Mouse (Mus musculus) limb, embryonic 15.5 days (tissue): Measurements from ENCODE around the gene Mob2. TPM values are rescaled to one million over a fixed set of nuclear protein-coding genes. Genes with fewer than 3 reads are reported as not detected.

Source experiments
- ATAC-seq: fragments of 200-750 bp; cut with Nextera tagmentation; 2 replicates; pipeline ENCODE4 v1.8.0; 2017; ENCODE audit warnings: low read depth, moderate TSS enrichment; ENCODE audit not compliant: insufficient number of reproducible peaks, low FRiP score, low TSS enrichment
- H3K27ac ChIP-seq: fragments of 300-500 bp; sonication (generic); 2 replicates; pipeline ENCODE4 v1.5.1; 2015; ENCODE audit warnings: moderate library complexity, mild to moderate bottlenecking, inconsistent platforms
- H3K27me3 ChIP-seq: fragments of 300-500 bp; sonication (generic); 2 replicates; pipeline ENCODE4 v1.6.1; 2015; ENCODE audit warnings: inconsistent platforms
- H3K36me3 ChIP-seq: fragments of 300-500 bp; sonication (generic); 2 replicates; pipeline ENCODE4 v1.6.1; 2015; ENCODE audit warnings: inconsistent platforms
- H3K4me1 ChIP-seq: fragments of 300-500 bp; sonication (generic); 2 replicates; pipeline ENCODE4 v1.6.1; 2015; ENCODE audit warnings: inconsistent platforms
- H3K4me2 ChIP-seq: fragments of 300-500 bp; sonication (generic); 2 replicates; pipeline ENCODE4 v1.6.1; 2015; ENCODE audit warnings: mild to moderate bottlenecking, inconsistent platforms
- H3K4me3 ChIP-seq: fragments of 300-500 bp; sonication (generic); 2 replicates; pipeline ENCODE4 v1.5.1; 2015; ENCODE audit warnings: mild to moderate bottlenecking, inconsistent platforms
- H3K9ac ChIP-seq: fragments of 300-500 bp; sonication (generic); 2 replicates; pipeline ENCODE4 v1.6.1; 2015; ENCODE audit warnings: inconsistent platforms
- H3K9me3 ChIP-seq: fragments of 300-500 bp; sonication (generic); 2 replicates; pipeline ENCODE4 v1.6.1; 2016; ENCODE audit warnings: inconsistent platforms
- WGBS: fragments of 180-500 bp; shearing (Covaris S2); methylation state at CpG from one replicate; pipeline ENCODE4 v1.1.7; 2015; 5-methylcytosine and 5-hydroxymethylcytosine counted together
- polyA plus RNA-seq: library from polyadenylated mRNA; unstranded; fragments of >200 nt; fragmentation: Nextera tagmentation; extraction: Ambion mirVana; gene quantifications from 2 replicates; pipeline ENCODE4 v1.2.1, GENCODE M21; 2015

Gene Mob2
- polyA plus RNA-seq, 1 experiment from 2014 or later, result 78.2 TPM

- Histone ChIP-seq H3K36me3 (peaks cover 6% of the 10 kb centered on the region; the same call in 1 of the 2 replicates), H3K4me3 (no peak overlapping the region), H3K27ac (no peak overlapping the region), H3K4me1 (peaks cover 41% of the 10 kb centered on the region), H3K9me3 (no peaks in the 10 kb centered on the region), H3K4me2 (no peak overlapping the region), H3K9ac (no peak overlapping the region), H3K27me3 (peaks cover 89% of the 10 kb centered on the region)
- ATAC-seq, result no peak
- 85% methylated on average over 1 of the region's 1 CpGs for WGBS
These were observed 26.3 kb upstream of the Mob2 start for GRCm38 (mm10) chr7:142087069-142087652.

DNA sequence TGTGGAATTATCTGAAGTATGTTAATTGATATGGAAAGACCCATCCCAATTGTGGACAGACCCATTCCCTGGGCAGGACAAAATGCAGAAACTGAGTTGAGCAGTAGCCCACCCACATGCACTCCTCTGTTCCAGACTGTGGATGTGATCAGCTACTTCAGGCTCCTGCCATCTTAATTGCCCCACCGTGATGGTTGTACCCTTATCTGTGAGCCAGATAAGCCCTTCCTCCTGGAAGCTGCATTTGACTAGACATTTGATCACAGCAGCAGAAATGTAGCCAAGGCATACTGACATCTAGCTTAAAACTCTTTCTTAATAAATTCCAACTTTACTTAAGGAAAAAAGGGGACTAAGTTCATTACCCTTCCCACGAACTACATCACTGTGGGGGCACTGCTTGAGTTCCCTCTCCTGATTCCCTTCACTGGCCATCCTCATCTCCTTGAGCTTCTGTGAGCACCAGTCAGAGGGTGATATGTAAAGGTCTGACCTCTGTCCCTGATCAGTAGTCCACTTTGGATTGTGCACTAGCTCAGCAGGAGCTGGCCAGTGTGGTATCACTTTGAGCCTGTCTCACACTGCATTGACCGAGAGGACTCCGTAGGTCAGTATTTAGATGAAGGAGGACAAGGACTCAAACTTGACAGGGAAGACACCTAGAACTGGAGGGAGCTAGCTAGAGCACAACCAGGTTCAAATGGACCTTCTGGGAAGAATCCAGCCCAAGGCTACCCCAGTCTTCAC is 25.5 kb upstream of the Mob2 start:
- Histone ChIP-seq H3K36me3 (peaks cover 6% of the 10 kb centered on the region; the same call in 1 of the 2 replicates), H3K27me3 (peaks cover 89% of the 10 kb centered on the region), H3K4me2 (no peak overlapping the region), H3K4me3 (no peak overlapping the region), H3K27ac (no peak overlapping the region), H3K4me1 (peaks cover 46% of the 10 kb centered on the region), H3K9me3 (no peaks in the 10 kb centered on the region), H3K9ac (no peak overlapping the region)
- WGBS, result 83% methylated on average over 4 of the region's 4 CpGs
- no peak for ATAC-seq

DNA sequence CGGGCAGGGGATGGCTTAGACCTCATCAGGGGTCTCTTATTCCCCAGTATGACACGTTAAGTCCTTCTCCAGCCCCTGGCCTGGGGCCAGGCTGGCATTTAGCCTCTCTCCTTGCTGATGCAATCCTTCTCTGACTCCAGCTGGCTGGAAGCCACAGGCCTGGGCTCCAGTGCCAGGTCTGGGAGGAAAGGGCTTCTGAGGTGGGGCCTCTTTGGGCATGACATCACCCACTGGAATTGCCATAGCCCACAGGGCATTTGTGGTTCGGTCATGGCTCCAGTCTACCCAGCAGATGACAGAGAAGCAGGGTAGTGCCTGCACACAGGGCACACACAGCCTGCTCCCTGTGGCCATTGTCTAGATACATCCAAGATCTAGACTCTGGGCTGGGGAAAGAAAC is 24.0 kb upstream of the Mob2 start:
- H3K9me3 ChIP-seq, result no peaks in the 10 kb centered on the region
- H3K4me2 ChIP-seq, result no peak overlapping the region
- H3K4me3 ChIP-seq, result no peak overlapping the region
- H3K36me3 ChIP-seq, result peaks cover 6% of the 10 kb centered on the region; the same call in 1 of the 2 replicates
- no peak overlapping the region for H3K9ac ChIP-seq
- WGBS, result 17% methylated on average over 3 of the region's 3 CpGs
- H3K27me3 ChIP-seq, result peaks cover 87% of the 10 kb centered on the region
- peak overlapping the region; percentile 67; the same call in 1 of the 2 replicates for H3K27ac ChIP-seq
- ATAC-seq, result no peak
- peaks cover 44% of the 10 kb centered on the region for H3K4me1 ChIP-seq

- Histone ChIP-seq H3K4me1 (peaks cover 40% of the 10 kb centered on the region), H3K4me3 (no peak overlapping the region), H3K36me3 (peaks cover 6% of the 10 kb centered on the region; the same call in 1 of the 2 replicates), H3K4me2 (peak overlapping the region; percentile 1; the same call in 1 of the 2 replicates), H3K27ac (peak overlapping the region; percentile 67), H3K9ac (no peak overlapping the region), H3K27me3 (peaks cover 87% of the 10 kb centered on the region), H3K9me3 (no peaks in the 10 kb centered on the region)
- ATAC-seq, result peak; percentile 46; the same call in 1 of the 2 replicates
- 27% methylated on average over 5 of the region's 5 CpGs for whole genome bisulfite sequencing
These were observed 23.5 kb upstream of the Mob2 start for GRCm38 (mm10) chr7:142084395-142084794.

GRCm38 (mm10) chr7:142083588-142084317 is 22.9 kb upstream of the Mob2 start:
- ATAC-seq, result peak; percentile 66; the same call in 1 of the 2 replicates
- no peaks in the 10 kb centered on the region for H3K9me3 ChIP-seq
- peak overlapping the region; percentile 1; the same call in 1 of the 2 replicates for H3K4me2 ChIP-seq
- peaks cover 86% of the 10 kb centered on the region for H3K27me3 ChIP-seq
- no peak overlapping the region for H3K9ac ChIP-seq
- peaks cover 6% of the 10 kb centered on the region; the same call in 1 of the 2 replicates for H3K36me3 ChIP-seq
- WGBS, result 20% methylated on average over 12 of the region's 12 CpGs
- H3K4me3 ChIP-seq, result no peak overlapping the region
- H3K27ac ChIP-seq, result peak overlapping the region; percentile 67
- peaks cover 34% of the 10 kb centered on the region for H3K4me1 ChIP-seq

DNA sequence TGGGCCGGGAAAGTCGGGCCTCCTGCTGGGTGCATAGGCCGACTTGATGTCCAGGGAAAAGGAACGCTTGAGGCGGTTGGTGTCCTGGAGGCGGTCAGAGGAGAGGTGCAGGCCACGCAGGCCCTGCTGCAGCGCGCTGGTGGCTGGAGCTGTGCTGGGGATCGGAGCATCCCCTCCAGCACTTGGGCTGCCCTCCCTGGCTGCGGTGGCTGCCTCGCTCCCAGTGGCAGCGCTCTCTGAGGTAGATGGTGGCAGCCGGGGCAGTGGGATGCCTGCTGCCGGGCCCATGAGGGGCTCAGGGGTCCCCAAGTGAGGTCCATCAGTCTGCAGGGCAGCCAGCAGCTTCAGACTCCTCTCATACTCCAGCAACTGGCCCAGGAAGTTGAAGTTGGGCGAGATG is 21.7 kb upstream of the Mob2 start:
- Histone ChIP-seq H3K36me3 (peaks cover 6% of the 10 kb centered on the region; the same call in 1 of the 2 replicates), H3K27ac (no peak overlapping the region), H3K4me3 (no peak overlapping the region), H3K27me3 (peaks cover 82% of the 10 kb centered on the region), H3K4me1 (peaks cover 32% of the 10 kb centered on the region), H3K9ac (no peak overlapping the region), H3K9me3 (no peaks in the 10 kb centered on the region), H3K4me2 (peak overlapping the region; percentile 45)
- ATAC-seq, result no peak
- WGBS, result 42% methylated on average over 16 of the region's 16 CpGs

DNA sequence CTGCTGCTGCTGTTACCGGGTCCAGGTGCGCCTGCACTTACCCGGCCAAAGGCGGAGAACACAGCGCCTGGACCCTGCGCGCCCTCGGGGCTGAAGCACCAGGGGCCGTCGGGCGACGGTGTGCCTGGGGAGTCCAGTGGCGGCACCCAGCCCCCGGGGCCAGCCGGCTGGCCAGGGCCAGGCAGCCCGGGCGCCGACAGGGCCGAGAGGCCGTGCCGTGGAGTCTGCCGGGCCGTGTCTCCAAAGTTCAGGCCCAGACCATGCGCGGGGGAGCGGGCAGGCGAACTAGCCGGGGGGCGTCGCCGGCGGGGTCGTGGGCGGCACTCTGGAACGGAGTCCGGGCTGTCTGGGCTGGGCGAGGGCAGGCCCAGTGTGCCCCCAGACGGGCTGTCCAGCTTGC is 21.3 kb upstream of the Mob2 start:
- H3K36me3 ChIP-seq, result peaks cover 6% of the 10 kb centered on the region; the same call in 1 of the 2 replicates
- peaks cover 78% of the 10 kb centered on the region for H3K27me3 ChIP-seq
- no peak for ATAC-seq
- WGBS, result 13% methylated on average over 38 of the region's 38 CpGs
- H3K27ac ChIP-seq, result no peak overlapping the region
- H3K4me2 ChIP-seq, result peak overlapping the region; percentile 45
- 0 out of 2 replicates have a peak overlapping the region, but pooled peaks have one; percentile 20 for H3K9ac ChIP-seq
- peak overlapping the region; percentile 29 for H3K4me3 ChIP-seq
- peaks cover 32% of the 10 kb centered on the region for H3K4me1 ChIP-seq
- no peaks in the 10 kb centered on the region for H3K9me3 ChIP-seq

DNA sequence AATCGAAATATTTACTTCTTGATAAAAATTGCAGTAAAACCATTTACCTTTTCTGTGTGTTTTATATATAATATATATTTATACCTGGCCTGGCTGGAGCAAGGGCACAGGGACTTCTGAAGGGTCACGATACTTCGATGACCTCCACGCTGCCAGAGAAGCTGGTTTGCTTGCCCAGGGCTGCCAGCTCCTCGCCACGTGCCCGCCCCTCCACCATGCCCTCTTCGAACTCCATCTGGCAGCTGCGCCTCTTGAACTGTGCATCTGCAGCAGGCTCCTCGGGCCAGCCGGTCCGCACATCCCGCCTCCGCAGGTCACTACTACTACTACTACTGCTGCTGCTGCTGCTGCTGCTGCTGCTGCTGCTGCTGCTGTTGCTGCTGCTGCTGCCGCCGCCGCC is 20.9 kb upstream of the Mob2 start:
- Histone ChIP-seq H3K27me3 (peaks cover 74% of the 10 kb centered on the region), H3K4me3 (peak overlapping the region; percentile 29), H3K36me3 (peaks cover 6% of the 10 kb centered on the region; the same call in 1 of the 2 replicates), H3K27ac (no peak overlapping the region), H3K9ac (no peak overlapping the region), H3K4me1 (peaks cover 32% of the 10 kb centered on the region), H3K9me3 (no peaks in the 10 kb centered on the region), H3K4me2 (peak overlapping the region; percentile 45)
- no peak for ATAC-seq
- WGBS, result 27% methylated on average over 15 of the region's 17 CpGs

GRCm38 (mm10) chr7:142080876-142081275 is 20.0 kb upstream of the Mob2 start:
- Histone ChIP-seq H3K4me2 (no peak overlapping the region), H3K27ac (no peak overlapping the region), H3K4me3 (no peak overlapping the region), H3K9ac (no peak overlapping the region), H3K36me3 (0 out of 2 replicates have a peak, but pooled peaks cover 6% of the 10 kb centered on the region), H3K27me3 (peaks cover 73% of the 10 kb centered on the region), H3K4me1 (peaks cover 32% of the 10 kb centered on the region), H3K9me3 (no peaks in the 10 kb centered on the region)
- ATAC-seq, result no peak
- 56% methylated on average over 2 of the region's 2 CpGs for WGBS

GRCm38 (mm10) chr7:142079365-142079764 is 18.5 kb upstream of the Mob2 start:
- Histone ChIP-seq H3K9ac (no peak overlapping the region), H3K4me1 (peaks cover 21% of the 10 kb centered on the region), H3K36me3 (0 out of 2 replicates have a peak, but pooled peaks cover 6% of the 10 kb centered on the region), H3K4me3 (no peak overlapping the region), H3K9me3 (no peaks in the 10 kb centered on the region), H3K4me2 (no peak overlapping the region), H3K27me3 (peaks cover 70% of the 10 kb centered on the region), H3K27ac (no peak overlapping the region)
- ATAC-seq, result no peak
- 47% methylated on average over 5 of the region's 5 CpGs for WGBS

DNA sequence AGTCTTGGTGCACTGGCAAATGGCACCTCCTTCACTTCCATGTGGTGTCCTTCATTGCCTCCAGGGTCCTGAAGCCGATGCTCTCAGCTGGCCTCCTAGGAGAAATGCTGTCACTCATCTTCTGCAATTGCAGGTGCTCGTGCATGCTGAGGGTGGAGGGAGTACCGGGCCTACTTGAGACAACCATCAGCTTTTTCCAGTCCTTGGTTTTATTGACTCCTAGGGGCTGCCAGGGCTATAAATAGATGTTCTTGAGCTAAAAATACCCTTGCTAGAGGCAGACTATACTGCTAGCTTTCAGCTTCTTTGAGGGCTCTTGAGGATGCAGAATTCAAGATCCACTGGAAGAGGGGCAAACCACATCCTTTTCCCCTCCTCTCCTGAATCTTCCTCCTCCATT is 16.3 kb upstream of the Mob2 start:
- ATAC-seq, result no peak
- Histone ChIP-seq H3K4me3 (no peak overlapping the region), H3K4me1 (peaks cover 5% of the 10 kb centered on the region), H3K9ac (no peak overlapping the region), H3K9me3 (no peaks in the 10 kb centered on the region), H3K27me3 (peaks cover 52% of the 10 kb centered on the region), H3K27ac (no peak overlapping the region), H3K36me3 (no peaks in the 10 kb centered on the region), H3K4me2 (no peak overlapping the region)
- WGBS, result 56% methylated on average over 3 of the region's 3 CpGs
